Mouse (Mus musculus): Measurements from ENCODE around the gene Olfr1204.

Olfr1204 gene

DNA sequence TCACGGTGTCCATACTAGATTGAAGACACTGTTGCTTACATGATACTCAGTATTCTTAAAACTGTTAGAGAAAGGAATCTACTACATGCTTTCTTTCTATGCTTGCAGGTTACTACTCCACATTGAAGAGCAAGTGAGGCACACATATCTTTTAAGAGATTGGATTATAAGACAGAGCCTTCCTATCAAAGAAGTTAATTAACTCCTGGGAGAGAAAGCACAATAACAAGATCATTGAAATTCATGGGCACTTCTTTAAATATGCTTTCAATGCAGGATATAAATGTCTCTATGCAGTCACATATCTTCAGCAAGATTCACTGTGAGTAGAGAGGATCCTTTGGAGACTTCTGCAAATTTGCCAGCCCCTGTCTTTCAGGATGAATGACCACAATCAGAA, at the start of gene Olfr1204:
Olfr1204 (plus strand) TSS at position 301 of the 400 bp plus-strand sequence.
- no peak for DNase-seq

- DNase-seq, result no peak
Observed at GRCm38 (mm10) chr2:88814196-88814595, 34.9 kb upstream of the Olfr1204 start, which contains the start of gene Olfr1202. Olfr1202 (plus strand) TSS chr2:88814496.

DNA sequence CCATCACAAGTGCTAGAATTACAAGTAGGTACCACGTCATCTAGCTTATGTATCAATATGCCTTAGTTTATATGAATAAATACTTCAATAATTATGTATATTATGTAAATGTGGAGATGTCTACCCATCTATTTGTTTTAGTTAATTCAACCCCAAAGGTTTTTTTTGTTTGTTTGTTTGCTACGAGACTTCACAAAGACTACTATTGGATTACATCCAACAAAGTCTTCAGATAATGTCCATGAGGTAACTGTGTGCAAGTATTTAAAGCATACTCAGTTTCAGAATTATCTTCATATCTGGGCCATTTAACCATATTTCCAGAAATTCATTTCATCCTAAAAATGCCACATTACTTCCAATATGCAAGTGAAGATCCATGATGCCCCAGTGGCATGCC, 19.7 kb upstream of the Olfr1204 start, which contains the start of gene Olfr1205:
Olfr1205 (plus strand) TSS at position 301 of the 400 bp plus-strand sequence.
- DNase-seq, result no peak

DNA sequence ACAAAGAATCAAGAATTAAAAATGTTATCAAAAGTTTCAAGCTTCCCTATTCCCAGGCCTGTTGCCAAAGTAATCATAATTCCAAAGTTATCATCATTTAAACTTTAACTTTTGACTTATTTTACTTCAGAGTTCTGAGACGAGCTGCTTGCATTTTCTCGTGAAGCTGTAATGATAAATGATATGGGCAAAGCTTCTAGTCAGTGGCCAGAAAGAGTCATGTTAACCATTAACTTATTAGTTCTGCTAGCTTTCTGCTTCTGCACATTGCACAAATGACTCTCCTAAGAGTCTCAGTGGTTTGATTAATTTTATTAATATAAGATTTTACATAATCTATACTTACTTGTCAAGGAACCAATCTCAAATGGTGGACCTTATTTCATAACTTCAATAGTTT, 10.6 kb upstream of the Olfr1204 start:
- no peak for DNase-seq

- no peak for DNase-seq
Observed at GRCm38 (mm10) chr2:88862931-88863330, 13.8 kb downstream of the Olfr1204 start, which contains the start of gene Olfr1206. Olfr1206 (plus strand) TSS chr2:88863231.

DNA sequence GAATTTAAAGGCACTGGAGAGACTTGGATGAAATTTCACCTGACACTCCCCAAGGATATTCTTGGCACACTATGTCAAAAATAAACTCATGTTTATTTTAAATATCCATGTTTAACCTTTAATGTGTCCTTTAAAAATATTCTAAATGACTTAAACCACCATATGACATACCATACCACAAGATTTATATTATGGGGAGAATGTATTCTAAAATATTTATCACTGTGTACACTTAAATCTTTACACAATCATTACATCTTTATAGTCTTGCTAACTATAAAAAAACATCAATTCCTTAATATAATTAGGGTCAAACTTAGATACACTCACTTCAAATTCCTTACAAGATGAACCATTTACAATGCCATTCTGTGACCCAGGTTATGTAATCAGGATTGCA, 53.1 kb downstream of the Olfr1204 start, which contains the start of gene Olfr1208:
Olfr1208 (minus strand) TSS at position 101 of the 400 bp plus-strand sequence.
- no peak for DNase-seq
